Mouse (Mus musculus) kidney, postnatal 4 days (tissue): ENCODE measurements around the gene Ulk4.

Experiments
- DNase-seq, 2 experiments: peaks; one replicate each; pipeline ENCODE4 v3.0.0; 2021; ENCODE audit warnings: mixed read lengths in 2 of 2

Gene Ulk4

DNA sequence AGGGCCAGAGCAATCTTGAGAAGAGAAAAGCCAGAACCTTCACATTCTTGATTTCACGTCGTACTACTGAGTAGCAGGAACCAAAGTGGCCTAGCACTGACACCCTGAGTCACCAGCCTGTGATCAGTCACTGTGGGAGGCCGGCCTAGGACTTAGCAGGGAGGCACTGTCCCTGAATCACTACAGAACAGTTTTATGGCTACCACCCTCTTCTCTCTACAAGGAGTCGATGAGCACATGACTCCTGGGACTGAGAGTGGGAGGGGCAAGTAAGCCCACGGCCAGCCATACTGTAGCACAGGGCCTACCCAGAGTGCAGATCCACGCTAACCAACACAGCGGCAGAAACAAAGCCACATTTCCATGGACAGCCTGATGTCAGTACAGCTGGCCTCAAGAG, 183.2 kb downstream of the Ulk4 start:
- no peak for DNase-seq

DNA sequence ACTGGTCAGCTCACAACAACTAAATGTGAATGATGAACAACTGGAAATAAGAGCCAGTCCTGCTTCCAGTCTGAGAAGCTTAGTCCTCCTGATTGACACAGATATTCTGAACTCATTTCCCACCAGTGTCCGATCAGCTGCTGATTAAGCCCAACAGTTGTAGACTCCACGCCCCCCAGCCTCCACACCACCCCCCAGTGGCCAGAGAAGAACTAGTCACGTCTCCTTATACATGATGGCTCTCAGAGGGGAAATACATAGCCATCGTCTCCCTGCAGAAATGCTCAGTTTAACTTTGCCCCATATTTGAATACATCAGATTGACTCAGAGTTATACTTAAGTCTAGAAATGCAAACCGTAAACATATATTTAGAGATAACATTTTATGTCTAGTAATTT, 184.4 kb downstream of the Ulk4 start:
- DNase-seq = no peak

DNA sequence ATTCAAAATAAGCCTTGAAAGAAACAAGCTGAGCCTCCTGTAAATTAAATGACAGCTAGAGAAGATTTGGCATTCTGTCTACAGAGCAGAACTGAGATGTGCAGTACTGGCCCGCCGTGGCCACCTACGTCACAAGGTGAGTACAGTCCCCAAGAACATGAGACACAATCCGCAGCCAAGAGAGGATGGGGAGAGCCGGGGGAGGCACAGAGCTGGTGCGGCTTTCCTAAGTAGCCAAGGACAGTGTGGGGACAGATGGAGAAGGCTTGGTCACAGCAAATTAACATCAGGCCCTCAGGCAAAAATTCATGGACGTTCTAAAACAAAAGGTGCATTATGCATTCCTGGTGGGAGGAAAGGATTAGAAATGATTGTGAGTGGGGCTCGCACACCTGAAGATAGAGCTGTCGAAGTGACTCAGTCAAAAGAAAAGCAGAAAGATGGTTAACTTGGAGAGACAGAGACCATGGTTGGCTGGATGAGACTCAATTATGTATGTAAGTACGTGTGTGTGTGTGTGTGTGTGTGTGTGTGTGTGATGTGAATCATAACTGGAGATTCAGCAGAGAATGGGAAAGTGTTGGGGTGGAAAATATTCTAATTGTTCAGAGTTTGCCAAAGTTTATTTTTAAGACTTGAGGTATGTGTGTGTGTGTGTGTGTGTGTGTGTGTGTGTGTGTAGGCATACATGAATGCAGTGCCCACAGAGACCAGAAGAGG, 185.8 kb downstream of the Ulk4 start:
- DNase-seq = no peak

DNA sequence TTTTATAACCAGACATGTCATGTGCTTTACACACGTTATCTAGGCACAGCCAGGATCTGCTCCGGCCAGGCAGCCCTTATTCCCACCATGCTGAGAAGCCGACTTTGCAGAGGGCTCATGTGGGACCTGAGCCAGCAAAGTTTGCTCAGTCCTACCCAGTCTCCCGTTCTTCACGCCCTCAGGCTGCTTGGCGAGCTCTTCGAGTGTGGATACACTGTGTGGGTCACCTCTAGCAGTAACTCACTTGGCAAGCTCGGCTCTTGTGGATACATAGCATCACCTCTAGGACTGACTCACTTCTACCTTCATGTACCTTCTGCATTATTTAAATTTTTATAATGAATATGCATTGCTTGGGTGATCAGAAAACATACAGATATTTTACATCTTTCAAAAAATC, 189.3 kb downstream of the Ulk4 start:
- peak; percentile 19 to 44 for DNase-seq

DNA sequence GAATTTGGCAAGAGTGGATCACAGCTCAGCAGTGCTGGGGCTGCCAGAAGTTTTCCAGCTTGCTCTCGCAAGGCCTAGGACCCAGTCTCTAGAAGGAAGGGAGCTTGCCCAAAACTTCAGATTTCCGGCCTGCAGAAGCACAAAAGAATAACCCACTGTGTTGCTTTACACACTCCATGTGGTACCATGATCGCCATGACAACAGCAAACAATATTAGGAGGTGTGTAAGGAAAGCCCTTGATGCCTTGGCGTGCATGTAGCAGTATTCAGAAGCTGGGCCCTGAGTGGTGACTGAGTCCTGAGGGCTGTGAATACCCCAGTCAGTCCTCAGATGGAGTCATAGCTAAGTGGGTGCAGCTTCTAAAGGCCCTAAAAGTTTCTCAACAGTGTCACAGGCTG, 192.8 kb downstream of the Ulk4 start:
- DNase-seq = no peak

DNA sequence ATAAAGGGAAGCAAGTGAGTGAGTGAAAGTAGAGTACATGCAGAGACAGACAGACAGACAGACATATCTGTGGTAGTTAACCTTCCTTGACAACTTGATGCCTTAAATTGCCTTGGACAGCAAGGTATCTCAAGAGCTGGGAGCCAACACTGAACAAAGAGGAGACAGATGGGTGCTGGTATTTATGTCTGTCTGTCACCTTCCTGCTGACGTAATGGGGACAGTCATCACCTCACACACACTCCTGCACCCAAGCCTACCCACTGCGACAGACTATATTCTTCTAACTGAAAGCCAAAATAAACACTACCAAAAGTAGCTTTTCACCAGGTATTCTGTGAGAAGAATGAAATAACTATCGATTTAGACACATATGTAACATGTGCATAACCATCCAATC, 196.2 kb downstream of the Ulk4 start:
- DNase-seq = no peak

DNA sequence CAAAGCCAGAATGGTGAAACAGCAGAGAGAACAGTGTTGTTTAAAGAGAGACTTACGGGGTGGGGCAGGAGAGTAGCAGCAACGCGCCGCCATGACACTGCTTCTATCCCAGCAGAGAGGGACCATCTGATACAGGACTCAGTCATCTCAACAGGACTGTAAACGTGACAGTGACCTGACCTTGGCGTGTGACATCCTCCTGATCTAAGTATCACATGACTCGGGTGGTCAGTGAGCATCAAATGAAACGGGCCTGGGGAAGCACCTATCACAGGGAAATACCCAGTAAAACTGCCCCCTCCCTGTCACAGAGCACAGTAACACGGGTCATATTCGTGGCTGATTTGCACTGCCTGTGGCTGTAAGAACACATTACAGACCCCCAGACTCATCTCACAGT, 196.6 kb downstream of the Ulk4 start:
- DNase-seq = no peak

DNA sequence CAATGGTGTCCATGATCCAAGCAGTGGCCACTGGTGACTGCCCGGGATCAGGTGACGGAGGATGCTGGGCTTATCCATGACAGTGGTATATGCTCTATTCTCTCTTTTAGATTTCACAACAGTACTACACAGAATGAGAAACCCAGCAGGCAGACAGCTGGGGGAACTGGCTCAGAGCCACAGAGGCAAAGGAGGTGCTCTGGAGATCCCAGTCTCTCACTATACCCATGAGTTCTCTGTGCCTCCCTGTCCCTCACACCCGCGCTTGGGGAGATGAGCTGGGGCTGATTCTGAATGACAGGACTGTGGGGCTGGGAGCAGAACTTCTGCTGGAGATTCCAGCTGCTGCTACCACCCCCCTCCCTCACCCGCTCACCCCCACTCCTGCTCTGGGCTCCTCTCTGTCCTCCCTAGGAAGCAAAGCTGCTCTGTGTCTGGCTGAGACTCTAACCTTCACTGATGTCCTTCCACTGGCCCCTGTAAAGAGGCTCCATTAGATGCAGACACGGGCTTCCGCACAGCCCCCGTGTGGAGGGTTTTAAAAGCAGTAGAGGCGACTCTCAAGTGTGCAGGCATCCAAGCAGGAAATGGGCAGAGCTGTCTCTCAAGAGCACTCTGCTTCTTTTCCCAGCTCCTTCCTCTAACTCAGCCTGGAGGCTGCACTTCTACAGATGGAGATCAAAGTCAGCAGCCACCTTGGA, 197.5 kb downstream of the Ulk4 start:
- peak; percentile 57 to 72 for DNase-seq

DNA sequence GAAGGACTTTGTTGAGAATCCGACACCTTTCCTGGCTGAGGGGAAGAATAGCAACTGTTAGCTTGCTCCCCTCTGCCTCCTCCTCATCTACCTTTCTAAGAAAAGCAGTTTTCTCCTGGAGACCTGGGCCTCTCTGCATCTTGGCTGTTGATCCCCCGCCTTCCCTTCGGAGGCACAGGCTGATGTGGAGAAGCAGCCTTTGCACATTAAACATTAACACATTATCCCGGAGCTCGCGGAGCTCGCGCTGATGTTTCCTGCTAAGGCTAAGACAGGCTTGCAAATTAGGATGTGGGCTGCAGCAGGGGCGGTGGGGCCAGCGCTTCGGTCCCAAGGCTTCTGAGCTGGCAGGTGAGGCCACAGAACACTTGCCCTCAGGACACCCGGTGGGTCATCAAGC, 200.7 kb downstream of the Ulk4 start:
- DNase-seq = peak; percentile 57 to 67

DNA sequence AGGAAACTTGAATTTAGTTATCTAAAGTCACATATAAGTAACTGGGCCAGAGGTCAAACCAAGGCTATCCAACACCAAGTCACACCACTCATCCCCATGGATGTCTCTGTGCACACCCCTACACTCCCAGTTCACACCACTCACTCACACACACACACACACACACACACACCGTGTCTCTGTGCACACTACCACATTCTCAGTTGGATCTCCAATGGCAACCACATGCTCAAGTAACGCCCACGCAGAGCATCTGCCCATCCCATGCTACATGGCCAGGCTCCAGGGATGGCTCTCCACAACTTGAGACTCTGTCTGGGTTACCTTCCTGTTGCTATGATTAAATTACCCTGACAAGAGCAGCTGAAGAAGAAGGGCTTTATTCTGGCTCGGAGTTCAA, 201.8 kb downstream of the Ulk4 start:
- DNase-seq = no peak

DNA sequence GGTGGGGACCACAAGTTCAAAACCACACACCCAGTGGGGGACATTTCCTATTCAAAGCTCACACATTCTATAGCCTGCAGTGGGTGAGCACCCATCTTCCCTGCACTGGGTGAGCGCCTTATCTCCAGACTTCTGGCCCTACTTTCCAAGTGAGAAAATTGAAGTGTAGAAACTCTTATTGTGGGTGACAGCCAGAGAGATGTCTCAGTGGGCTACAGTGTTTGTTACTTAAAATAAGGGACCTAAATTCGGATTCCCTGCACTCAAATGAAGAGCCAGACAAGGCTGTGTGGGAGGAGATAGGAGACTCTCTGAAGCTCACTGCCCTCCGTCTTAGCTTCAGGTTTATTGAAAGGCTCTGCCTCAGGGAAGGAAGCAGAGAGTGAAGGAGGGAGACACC, 202.3 kb downstream of the Ulk4 start:
- DNase-seq = no peak

DNA sequence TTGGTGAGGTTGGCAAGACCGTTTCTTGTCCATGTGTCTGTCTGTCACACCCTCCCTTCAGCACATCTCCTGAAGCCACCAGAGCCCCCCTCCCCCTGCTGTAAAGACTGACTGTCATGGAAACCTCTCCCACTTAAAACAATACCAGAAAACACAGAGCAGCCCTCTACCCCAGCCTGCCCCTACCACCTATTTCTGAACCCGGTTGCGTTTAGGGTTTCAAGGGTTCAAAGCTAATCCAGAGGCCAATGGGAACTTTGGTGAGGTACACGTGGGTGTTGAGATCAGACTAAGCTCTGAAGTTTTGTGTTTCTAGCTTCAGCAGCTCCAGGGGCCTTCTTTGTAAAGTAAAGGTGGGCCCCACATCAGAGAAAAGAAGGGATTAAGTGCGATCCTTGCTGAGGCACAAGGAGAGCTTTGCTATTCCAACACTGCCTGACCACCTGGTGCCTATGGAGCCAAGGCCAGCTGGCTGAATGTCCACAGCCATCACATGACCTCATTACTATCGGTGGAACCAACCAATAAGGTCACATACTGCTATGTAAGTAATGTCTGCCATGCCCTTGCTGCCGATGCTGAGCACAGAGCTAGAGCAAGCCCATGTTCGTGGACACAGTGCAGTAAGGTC, 204.8 kb downstream of the Ulk4 start:
- no peak for DNase-seq

DNA sequence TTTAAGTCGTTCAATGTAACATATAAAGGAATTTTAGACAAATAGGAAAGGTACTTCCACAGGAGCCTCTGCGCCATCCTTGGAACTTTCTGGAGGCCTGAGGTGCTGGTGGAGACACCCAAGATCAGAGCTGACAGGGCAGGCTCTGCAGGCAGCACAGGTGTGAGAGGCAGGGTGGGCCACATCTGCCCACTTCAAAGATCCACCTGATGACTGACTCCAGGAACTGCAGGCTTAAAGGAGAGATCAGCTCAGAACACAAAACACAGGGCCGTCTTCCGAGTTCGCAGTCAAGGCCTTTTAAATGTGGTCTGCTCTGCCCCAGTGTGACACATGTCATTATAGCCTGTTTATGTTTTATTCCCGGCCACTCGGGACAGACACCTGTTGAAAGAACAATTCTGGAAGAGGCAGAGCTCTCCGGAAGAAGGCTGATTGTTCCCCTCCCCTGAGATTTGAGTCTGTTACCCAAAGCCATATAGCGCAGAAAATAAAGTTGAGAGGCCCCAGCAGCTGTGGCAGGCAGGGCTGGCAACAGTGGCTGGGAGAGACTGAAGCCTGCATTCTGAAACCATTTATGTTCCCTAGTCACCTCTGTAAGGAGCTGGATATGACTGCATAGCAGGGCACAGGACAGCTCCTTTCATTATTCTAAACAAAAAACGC, 205.4 kb downstream of the Ulk4 start:
- no peak for DNase-seq

DNA sequence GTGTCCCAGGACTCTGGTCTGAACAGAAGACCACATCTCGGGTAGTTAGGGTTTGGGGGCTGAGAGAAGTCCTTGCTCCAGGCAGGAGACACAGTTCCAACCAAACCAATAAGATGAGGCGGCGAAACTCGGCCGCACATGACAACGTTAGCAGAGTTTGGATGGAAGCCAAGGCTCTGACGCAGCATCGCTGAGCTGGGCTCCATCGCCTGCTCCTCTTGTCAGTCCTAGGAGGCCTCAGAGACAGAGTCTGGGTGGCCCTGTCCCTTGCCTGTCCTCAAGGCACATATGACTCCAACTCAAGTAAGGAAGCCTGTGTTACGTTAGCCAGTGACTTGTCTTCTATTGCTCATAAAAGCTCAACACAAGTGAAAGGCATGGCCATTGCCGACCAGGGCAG, 205.9 kb downstream of the Ulk4 start:
- peak in 1 of 2 experiments; percentile 26 for DNase-seq

DNA sequence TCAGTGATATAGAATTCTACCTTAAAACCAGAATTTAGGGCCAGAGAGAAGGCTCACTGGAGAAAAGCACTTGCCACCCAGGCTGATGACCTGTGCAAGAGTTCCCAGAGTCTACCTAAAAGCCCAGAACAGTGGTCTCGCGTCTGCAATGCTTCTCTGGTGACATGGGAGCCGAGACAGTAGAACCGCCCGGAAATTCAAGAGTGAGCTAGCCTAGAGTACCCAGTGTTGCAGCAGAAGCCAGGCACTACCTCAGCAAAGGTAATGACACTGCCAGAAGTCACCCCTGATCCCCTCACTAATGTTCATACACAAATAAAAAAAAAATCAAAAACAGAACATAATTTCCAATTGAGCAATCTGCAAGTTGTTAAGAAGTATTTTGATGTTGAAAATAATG, 208.9 kb downstream of the Ulk4 start:
- DNase-seq = no peak

DNA sequence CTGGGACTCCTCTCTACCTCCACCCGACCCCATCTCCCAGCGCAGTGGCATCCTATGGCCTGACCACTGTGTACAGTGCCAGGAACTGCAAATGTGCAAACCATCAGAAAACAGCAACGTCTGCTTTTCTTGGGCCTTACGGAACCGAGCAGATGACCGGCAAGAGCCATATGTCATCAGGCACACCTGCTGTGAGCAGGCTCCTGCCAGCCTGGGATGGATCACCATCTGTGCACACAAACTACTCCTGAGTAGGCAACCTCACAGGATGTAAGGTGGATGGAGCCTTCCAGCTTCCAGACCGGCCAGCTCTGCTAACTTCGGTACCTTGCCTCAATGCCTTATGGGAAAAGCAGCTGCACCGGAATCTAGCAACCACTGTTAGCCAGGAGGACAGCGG, 210.0 kb downstream of the Ulk4 start:
- no peak for DNase-seq

DNA sequence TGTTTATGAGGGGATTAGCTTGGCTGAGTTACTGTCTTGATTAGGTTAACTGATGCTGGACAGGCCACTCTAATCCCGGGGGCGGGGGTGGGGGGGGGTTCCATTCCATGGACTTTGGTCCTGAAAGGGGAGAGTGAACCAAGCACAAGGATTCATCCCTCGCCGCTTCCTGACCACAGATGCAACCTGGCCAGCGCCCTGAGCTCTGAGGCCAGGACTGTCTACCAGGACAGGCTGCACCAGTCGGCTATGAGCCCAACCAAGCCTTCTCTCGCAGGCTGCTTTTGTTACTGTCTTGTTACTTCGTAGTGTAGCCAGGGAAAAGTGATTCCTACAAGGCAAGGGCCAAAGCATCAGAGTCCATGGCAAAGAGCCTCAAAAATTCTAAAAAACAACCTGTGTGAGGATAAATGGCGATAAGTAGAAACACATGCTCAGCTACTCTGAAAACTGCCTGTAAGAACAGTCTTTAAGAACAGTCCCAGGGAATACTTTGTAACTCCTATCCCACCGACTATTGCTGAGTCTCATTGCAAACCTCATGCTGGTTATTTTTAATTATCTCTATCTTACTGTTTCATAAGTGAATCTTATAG, 211.5 kb downstream of the Ulk4 start:
- no peak for DNase-seq

DNA sequence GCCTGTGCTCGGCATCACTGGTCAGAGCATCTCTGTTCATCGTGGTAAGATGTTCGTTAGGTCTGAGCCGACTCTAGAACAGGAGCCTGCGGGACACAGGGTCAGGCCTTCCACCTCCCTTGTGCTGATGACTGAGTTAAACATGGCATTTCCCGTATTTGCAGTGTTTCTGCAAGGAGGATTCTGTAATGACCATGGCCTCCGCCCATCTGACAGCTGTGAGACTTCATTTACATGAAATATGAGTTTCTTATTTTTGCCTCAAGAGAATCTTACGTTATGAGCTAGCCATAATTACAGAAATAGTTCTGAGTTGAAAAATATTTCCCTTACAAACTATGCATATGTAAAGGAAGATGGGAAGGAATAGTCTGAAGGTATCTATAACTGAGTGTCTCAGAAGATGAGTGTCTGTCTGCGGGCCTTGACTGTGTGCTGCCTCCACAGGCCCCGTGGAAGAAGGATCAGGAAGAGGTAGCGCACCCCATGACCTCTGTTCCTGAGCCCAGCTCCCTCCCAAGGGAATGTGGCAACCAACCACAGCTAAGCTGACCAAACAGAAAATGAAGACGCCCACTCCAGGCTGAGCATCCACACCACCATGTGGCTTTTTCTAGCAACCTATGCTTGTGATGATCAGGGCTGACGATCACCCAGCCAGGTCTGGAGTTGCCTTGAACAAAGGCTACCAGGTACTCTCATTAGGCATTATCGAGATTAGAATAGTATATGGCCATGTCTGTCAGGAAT, 212.2 kb downstream of the Ulk4 start:
- DNase-seq = no peak

DNA sequence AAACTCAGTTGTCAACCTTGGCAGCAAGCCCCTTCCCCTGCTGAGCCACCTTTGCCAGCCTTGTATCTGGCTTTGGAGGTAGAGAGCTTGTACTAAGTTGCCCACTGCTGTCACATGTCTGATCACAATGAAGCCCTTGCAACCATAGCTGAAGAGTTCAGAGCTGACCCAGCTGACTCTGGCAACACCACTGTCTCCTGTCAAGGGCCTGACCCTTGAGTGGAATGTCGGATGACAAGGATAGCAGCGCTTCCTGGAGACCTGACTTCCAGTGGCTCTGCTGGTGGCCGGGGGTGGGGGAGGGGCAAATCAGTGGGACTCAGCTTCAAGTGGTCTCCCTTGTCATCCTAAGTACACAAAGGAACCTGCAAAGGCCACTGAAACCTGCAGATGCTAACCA, 214.3 kb downstream of the Ulk4 start:
- no peak for DNase-seq

DNA sequence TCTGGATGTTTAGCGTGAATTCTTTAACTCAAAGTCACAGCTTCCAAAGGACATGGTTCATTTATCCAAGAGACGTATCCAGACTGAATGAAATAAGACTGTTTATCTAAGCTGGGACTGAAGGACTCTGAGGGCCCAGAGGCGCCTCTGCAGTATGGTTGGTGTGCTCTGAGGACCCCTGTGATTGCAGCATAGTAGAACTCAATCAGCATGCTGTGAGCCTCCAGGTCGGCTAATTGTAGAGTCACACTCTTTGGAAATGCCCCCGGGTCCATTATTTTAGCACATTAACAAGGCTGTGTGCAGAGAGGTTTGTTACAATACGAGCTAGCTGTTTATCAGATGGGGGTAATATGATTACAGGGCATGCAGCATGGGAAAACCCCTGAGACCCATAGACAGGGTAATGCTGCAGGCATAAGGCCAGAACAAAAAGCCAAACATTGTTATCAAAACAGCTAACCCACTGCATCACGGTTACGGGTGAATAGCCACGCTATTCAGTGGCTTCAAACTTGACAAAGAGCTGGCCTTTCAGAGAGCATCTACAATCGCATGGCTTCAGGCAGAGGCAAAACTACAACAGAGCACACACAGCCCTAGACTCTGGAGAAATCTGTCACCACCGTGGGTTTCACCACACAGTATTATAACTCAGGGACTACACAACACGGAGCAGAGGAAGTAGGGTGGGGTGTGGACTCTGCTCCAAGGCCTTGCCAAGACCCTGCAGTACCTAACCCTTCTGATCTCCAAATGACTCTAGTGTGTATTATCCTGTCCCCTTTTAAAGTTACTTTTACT, 215.0 kb downstream of the Ulk4 start:
- DNase-seq = no peak

DNA sequence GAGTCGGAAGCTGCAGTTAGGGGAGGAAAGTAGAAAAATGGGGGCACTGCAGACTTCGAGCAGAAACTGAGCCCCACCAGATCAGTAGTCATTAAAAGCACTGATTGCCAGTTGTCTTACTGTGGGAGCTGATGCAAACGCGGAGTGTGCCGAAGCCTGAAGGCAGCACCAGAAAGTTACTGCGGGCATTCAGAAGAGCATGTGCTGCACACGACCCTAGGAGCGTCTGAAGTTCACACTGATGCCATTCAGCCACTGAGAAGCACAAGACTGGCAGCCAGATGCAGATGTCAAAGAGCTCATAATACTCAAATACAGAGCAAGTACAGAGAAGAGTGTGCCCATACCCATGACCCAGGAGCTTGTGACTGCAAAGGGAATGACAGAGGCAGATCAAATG, 216.7 kb downstream of the Ulk4 start:
- no peak for DNase-seq

DNA sequence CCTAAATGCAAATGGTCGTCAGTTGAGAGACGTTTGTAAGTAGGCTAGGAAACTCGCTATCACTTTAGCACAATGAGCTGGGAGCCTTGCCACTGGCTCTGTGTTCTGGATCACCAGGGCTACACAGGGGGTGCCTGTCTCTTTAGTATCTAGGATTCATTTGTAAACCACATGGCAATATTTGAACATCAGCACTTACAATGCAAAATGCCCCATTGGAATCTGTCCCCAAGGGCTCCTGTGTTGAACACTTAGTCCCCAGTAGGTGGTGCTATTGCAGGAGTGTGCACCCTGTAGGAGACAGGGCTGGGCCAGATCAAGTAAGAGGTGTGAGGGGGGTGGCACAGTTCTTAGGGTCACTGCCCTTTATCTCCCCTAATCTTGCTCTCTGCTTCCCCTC, 217.7 kb downstream of the Ulk4 start:
- peak in 1 of 2 experiments; percentile 29 for DNase-seq
